Mouse (Mus musculus) brain, embryonic 18.5 days (tissue): ENCODE results near the gene Btbd9.

ENCODE experiments used
- DNase-seq: peaks from one replicate; pipeline ENCODE4 v3.0.0-alpha.2; 2012; ENCODE audit warnings: low read depth, low spot score

The Btbd9 gene

DNA sequence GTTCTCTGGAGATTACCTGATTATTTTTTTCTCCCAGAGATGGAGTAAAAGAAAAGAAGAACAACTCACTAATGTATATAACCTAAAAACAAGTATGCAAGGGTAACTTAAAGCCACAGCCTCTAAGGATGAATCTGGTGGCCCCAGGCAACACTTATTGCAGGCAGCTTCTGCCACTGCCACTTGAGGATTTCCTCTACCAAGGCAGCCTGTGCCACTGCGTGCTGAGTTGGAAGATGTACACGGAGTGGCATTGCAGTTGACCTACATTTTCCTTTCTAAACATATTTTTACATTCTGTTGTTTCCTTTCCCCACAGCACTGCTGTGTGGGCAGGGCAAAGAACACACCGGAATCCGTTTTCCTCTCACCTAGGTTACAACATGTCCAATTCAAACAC is 184.3 kb downstream of the Btbd9 start:
- no peak for DNase-seq

DNA sequence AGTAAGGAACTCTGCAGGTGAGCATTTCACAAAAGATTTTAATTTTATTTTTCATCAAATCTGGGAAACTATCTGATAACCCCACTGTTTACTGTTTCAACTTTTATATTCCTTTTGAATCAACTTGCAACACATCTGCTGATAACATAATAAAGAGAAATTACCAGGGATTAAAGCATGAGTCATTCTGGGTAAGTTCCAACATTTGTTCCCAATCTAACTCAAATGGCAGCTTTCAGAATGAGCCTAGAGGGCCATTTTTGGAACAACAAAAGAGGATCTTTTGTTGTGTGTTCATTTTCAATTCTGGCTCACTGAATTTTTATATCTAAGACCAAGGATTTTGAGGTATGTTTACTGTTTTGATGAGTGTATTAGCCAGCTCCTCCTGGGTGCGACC is 185.1 kb downstream of the Btbd9 start:
- DNase-seq = no peak

DNA sequence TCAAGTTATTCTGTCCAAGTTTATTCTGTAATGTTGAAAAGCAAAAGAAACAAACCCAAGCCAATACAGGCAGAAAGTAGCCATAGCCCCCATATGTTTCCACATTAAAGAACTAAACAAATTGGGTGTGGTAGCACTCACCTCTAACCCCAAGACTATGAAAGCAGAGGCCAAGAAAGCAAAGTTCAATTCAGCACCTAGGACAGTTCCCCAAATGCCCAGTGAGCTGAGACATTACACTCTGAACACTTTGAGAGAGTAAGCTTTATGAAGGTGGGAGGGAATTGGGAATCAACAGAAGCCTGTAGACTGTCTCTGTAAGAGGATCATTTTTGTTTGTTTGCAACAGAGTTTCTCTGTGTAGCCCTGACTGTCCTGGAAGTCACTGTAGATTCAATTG is 186.6 kb downstream of the Btbd9 start:
- no peak for DNase-seq

DNA sequence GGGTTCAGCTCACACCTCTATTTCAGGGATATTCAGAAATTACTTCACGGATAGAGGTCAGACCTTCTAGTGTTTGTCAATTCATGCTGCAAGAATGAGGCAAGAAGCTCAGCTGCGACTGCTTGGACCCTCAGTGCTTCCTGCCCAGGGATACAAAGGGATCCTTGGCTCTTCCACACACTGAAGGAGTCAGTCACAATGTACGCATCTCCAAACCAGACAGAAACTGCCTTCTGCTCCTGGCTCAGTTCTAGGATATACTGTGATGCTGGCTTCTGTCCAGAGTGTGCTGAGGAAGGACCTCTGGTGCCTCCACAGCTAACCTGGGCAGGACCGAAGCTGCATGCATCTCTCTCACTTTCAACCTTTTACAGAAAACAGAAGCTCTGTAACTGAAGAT is 187.5 kb downstream of the Btbd9 start:
- no peak for DNase-seq

DNA sequence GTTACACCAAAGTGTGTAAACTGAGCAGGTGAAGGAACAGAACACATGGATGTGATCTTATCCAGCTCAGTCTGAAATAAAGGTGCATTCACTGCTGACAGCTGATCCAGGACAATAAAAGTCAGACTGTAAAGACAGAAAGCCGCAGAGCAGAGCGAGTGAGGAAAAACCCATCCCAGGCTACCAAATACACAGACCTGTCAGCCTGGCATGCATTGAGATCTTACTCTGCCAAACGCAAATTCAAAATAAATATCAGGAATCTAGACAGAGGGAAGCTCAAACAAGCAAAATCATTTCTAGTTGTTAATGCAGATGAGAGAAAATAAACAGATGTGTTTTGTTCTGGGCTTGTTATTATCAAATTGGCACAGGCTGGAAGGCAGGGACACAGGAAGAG is 187.9 kb downstream of the Btbd9 start:
- DNase-seq = no peak

DNA sequence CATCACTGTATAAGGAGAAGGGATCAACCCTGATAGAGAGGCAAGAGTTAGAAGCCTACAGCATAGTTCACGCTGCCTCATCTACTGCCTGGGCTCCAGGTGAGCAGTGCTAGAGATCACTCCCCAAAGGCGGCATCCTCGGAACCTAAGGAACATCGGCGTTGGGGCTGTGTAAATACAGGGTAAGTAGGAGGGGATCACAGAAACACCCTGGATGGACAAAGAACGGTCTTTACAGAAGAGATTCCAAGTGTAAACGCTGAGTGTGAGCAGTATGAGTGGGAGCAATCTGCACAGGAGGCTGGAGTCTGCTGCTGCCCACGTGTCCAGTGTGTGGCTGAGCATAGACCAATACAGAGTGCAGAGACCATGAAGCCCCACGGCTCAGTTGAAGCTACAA is 190.0 kb downstream of the Btbd9 start:
- no peak for DNase-seq

DNA sequence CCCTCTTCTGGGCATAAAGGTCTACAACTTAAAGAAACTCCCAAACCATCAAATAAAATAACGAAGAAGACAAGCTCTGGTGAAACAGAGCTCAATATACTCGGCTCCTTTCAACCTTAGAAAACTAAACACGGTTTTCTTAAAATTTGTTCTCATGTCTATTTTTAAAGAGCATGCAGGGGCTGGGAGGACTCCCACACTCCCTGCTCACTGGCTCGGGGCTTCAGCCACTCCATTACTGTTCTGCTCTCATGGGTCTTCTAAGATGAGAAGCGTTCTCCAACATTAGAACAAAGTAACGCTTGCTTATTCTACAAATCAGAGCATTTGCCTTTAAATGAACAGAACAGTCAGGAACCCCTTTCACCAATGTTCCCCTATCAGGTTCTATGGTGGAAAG is 192.6 kb downstream of the Btbd9 start:
- DNase-seq = no peak

DNA sequence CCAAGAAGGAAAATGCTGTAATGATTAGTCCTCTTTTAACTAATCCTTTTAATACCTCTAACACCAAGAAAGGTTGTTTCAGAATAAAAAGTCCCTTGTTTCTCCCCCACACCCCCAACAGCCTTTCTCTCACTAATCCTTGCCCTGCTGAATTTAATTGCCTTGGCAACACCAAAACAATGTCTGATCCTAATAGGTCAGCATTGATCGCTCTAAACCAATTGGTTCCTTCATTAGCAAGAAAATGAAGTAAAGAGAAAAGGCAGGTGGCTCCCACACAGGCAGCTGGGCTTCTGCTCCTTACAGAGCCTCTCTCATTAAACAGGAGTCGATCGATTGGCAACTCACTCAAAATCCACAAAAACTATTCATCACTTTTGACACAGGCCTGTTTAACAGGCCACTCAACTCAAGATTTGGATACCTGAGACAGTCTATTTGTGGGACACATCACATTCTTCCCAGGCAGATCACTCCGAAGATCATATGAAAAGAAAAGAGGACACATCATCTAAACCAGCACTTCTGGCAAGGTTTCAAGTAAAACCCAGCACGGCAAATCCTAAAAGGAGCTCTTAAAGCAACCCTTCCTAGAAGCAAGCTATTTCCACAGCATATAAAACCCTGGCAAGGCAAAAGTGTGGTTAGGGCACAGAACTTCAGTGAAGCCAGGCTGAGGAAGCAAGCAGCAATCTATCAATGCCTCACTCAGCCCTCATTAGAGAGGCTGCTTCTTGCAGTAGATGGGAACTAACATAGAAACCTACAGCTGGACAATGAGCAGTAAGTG is 197.9 kb downstream of the Btbd9 start:
- no peak for DNase-seq

DNA sequence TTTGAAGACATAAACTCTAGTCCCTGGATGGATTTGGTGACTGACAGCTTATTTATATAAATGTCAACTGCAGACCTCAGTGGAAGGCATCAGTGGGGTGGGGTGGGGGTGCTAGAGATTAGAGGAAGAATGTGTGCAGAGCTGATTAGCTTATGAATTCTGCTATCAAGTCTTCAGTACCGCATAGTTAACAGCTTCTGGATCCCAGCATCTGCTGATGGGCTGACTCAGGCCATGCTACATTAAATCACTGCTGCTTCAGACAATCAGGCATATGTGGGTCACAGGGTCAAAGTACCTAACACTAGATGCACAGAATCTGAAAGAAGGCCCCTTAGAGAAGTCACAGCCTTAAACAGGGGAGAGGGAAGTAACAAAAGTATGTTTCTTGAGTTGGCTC is 198.5 kb downstream of the Btbd9 start:
- no peak for DNase-seq

DNA sequence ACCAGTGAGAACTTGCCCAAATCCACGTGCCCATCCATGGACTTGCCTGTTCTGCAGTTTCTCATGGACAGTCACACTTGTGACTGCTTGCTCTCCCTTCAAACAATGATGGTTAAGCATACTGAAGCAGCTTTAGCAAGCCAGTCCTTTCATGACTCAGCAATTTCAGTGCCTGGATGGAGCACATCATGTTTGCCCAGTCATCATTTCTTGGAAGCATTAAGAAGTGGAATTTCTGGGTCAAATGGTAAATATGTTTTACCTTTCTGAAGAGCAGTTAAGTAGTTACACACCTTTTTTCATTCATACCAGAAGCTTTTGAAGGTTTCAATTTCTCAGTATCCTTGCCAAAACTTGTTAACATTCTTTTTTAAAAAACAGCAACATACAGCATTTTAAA is 201.2 kb downstream of the Btbd9 start:
- no peak for DNase-seq

DNA sequence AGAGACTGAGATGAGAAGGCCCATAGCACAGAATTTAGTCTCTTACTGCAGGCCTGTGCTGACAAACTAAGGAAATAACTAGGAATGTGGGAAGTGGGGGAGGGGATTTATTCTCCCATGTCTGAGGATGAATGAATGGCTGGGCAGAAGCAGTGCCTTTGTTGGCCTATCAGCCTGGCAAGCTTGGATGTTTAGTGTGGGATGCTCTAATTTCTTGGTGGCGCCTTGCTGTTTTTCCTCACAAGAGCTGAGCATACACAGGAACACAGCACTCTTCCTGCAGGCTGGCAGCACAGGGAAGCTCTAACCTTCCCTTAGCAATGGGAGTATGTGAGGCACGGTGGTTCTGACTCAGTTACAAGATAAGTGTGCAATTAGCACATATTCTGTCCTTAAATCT is 207.7 kb downstream of the Btbd9 start:
- DNase-seq = no peak

DNA sequence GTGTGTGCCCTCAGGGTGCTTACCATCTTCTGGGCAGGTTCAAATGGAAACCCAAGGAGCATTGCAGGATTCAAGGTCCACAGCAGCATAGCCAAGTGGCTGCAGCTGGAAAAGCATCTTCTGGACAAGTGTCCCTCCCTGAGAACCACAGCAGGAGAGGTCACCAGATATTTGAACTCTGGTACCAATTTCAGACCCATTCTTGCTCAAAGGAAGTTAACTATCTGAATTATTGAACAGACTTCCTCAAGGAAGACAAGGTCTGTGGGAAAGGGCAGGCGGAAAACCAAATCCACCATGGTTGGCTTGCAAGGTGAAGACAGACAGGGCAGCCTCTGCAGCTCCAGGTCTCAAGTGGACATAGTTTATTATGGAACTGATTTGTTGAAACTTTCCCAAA is 211.6 kb downstream of the Btbd9 start:
- no peak for DNase-seq

DNA sequence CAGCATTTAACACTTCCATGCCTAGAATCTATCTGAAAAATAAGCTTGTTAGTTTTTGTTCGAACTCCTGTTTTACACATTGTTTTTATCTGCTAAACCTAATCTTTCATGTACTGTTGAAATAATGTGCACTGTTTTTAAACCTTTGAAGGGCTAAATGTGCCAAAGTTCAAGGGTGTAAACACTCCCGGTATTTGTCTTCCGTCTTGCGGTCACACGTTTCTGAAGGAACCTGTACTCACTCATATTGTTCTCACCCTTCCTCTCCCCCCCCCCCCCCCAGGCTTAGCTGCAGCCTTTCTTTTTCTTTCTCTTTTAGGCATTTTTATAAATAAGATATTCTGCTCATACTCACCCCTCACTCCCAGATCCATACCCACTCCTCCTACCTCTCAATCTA is 212.9 kb downstream of the Btbd9 start:
- no peak for DNase-seq

DNA sequence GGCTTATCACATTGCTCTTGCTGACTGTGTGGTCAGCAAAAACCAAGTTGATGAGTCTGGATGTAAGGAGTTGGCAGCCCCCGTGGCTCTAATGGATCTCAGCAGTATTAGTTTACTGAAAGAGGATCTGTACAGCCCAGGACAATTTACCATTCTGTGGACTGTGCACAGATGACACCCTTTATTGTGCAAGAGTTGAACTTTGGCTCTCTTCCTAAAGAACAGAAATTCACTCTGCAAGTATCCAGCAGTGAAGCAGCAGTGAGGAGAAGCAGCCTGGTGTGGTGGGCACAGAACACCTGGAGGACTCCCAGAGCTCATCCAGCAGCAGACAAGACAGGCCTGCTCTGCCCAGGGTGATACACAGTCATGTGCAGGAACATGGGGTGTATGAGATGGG is 215.6 kb downstream of the Btbd9 start:
- no peak for DNase-seq

DNA sequence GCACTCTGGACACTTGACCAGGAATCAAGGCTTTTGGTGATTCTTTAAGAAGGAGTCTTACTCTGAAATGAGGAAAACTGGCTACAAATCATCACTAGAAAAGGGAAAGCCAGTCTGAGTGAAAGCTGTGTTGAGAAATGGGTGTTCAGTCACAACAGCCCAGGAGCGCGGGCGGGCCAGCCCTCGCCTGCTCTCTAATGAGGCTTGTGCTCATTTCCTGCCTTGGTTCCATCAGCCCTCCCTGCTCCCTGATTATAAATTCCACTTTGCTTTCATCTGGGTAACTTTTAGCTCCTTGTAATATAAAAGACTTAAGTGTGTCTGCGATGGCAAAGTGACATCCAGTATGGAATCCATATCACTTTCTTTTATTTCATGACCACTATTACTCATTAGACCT is 216.9 kb downstream of the Btbd9 start:
- no peak for DNase-seq

DNA sequence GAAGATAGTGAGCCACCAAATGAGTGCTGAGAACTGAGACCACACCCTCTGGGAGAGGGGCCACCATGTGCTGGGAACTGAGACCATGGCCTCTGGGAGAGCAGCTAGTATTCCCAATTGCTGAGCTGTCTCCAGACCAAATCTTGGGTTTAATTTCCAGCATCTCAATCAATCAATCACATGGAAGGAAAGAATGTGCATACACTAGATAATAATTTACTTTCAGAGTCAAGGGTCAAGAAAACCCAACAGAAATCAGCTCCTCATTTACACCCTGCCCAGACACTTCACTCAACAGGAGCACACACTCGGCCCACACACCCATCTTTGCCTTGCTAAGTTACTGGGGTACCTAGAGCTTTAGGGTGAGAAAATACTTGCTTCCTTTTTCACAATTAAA is 220.9 kb downstream of the Btbd9 start:
- DNase-seq = no peak

DNA sequence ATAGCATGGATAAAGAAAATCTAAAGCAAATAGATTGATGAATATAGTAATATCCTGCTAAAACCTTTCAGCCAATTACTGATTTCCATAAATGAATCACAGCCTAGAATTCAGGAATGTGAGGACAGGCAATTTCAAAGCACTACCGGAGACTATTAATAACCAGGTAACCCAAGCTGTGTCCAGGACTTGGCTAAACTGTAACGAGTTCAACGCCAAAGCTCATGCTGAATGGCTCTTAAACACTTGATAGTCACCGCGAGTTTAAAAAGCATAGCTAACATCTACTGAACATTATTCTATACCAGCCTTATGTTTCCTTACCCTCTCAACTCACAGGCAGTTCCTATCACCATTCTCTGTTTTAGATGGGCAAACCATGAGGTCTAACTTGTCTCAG is 221.9 kb downstream of the Btbd9 start:
- DNase-seq = no peak

DNA sequence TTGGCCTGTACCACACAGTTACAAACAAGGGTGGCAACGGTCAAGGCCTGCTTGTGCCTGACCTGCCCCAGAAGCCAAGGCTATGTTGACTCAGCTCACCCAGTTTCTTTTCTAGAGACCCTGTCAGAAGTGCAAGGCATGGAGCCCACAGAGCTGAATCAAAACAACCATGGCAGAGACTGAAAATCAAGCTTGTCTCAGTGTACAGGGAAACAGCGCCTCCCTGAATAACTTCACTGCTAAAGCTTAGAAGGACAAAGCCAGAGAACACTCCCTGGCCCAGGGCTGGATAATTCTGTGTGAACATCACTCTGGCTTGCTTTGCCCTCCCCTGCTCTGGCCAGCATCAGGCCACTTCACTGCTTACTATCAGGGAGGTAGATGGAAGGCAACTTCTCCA is 228.3 kb downstream of the Btbd9 start:
- no peak for DNase-seq

DNA sequence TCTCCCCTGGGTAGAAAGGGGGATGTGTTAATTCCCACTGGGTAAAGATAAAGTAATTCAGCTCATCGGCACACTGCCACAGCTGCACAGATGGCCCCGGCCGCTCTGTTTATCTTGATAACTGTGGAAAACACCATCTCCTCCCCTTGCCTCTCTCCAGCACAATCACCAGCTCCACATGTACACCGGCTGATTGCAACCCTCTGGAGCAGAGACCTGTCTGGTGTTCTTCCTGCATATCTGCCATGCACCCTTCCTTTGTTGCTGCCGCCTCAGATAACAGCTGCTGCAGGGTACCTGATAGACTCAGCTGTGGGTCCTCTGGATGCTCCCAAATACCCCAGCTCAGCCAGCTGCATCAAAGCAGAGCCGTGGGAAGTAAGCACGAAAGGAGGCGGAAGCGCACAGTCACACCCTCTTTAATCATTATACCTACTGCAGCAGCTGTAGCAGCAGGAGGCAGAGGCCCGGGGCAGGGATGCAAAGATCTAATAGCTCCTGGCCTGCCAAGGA is 229.1 kb downstream of the Btbd9 start:
- peak; percentile 8 for DNase-seq

DNA sequence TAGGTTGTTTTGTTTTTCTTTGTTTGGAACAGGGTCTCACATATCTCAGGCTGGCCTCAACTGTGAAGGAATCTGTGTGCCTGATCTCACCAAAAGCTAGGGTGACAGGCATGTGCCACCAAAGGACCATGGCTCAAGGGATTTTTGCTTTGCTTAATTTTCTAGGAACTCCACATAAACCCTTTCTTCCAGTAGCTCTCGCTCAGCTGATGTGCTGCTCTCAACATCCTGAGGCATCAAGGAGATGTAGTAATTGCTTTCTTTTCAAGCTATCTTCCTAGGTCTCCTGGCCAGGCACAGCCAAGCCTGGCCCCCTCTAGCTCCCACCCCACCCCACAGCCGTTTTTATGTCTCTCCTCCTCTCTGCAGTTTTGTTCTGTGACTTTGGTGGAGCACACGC is 231.3 kb downstream of the Btbd9 start:
- DNase-seq = no peak

DNA sequence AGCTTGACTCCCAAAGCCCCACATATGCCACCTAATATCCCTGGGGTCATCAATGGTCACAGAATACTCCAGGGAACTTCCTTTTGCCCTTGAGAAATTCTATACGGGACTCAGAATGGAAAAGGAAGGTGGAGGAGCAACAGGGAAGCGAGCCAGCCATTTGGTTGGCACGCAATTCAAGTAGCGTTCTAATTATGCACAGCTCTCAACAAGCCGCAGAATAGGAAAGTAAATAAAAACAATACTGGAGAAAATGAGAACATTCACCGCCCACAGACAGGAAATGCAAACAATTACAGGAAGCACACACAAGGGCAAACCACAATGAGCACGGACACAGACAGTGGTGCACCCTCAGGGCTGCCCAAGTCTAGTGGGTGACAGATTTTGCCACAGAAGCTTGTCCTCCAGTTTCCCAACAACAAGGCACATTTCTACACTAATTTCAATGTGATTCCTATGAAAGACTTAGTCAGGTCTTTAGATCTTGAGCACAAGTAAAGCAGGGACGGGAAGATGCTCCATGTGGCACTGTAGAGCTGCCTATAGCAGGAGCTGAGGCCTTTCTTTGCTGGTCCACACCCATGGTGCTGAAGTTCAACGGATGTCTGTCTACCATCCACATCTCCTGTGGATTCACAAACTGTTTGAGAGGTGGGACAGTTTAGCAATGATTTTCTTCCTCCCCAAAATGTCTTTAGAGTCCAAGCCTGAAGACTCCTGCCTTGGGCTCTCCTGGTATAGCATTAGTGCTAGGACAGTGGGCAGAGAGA is 232.4 kb downstream of the Btbd9 start:
- no peak for DNase-seq

DNA sequence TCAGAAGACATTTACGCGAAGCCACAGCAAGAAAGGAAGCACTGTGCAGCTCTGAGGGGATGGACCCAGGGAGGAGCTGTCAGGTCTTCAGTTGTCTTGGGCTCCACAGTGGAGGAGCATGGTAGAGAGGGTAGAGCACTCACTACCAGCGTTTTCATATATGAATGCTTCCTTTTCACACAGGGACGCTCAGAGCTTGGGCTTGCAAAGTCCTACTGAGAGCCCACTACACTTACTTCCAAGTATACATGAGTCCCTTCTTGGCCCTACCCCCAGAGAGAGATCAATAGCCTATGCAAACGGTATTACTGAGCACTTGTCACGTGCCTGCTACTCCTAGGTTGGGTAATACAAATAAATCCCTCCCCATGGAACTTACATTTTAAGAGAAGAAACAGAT is 234.7 kb downstream of the Btbd9 start:
- no peak for DNase-seq

DNA sequence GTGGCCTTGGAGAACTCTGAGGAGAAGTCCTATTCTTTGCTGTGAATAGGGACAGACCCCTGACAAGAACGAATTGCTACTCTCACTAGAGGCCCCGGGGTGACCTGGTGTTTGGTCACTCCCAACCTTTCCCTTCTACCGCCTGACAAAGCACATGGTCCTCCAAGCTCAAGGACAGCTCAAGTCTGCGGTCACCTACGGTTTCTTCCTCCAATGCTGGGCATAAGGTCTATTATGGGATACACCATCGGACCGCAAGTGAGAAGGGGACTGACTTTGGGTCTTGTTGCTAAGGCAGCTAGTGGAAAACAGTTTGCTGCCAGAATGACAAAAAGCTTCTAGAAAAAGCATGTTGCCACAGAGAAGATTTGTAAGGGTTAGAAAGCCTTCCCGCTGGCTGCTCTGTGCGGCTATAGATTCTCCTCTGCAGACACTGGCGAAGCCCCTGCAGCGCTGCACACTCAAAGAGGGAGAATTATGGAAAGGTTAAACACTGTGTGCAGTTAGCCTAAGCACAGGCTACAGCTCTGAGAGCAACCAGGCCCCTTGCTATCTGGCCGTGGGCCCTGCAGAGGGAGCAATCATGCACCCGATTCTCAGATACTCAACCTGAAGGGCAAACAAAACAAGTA is 235.7 kb downstream of the Btbd9 start:
- peak; percentile 8 for DNase-seq
